Mouse (Mus musculus) midbrain, embryonic 14.5 days (tissue): ENCODE results near the gene Gsg1. TPM values are rescaled to one million over a fixed set of nuclear protein-coding genes. Genes with fewer than 3 reads are reported as not detected.

Source experiments
- ATAC-seq: fragments of 200-750 bp; cut with Nextera tagmentation; 2 replicates; pipeline ENCODE4 v1.8.0; 2017; ENCODE audit warnings: moderate number of reproducible peaks, moderate library complexity; ENCODE audit not compliant: low FRiP score, low TSS enrichment
- DNase-seq: peaks from one replicate; pipeline ENCODE4 v3.0.0-alpha.2; 2015
- H3K27ac ChIP-seq: fragments of 300-500 bp; sonication (generic); replicated peaks from 2 replicates; pipeline ENCODE4 v1.5.1; 2014; ENCODE audit warnings: mild to moderate bottlenecking, low read depth, low read length, moderate library complexity
- H3K27me3 ChIP-seq: fragments of 300-500 bp; sonication (generic); 2 replicates; pipeline ENCODE4 v1.6.1; 2014; ENCODE audit warnings: low read length, control low read depth, mixed read lengths; ENCODE audit not compliant: control insufficient read depth, insufficient read depth
- H3K36me3 ChIP-seq: fragments of 300-500 bp; sonication (generic); 2 replicates; pipeline ENCODE4 v1.6.1; 2014; ENCODE audit warnings: low read length, control low read depth; ENCODE audit not compliant: control insufficient read depth, insufficient read depth
- H3K4me1 ChIP-seq: fragments of 300-500 bp; sonication (generic); 2 replicates; pipeline ENCODE4 v1.6.1; 2014; ENCODE audit warnings: mild to moderate bottlenecking, antibody characterized with exemption, low read length, control low read depth; ENCODE audit not compliant: control insufficient read depth, insufficient read depth
- H3K4me2 ChIP-seq: fragments of 300-500 bp; sonication (generic); 2 replicates; pipeline ENCODE4 v1.6.1; 2014; ENCODE audit warnings: mild to moderate bottlenecking, low read length, moderate library complexity
- H3K4me3 ChIP-seq: fragments of 300-500 bp; sonication (generic); replicated peaks from 2 replicates; pipeline ENCODE4 v1.5.1; 2014; ENCODE audit warnings: low read depth, low read length
- H3K9ac ChIP-seq: fragments of 300-500 bp; sonication (generic); replicated peaks from 2 replicates; pipeline ENCODE4 v1.6.1; 2014; ENCODE audit warnings: mild to moderate bottlenecking, low read length, moderate library complexity
- H3K9me3 ChIP-seq: fragments of 300-500 bp; sonication (generic); 2 replicates; pipeline ENCODE4 v1.6.1; 2016; ENCODE audit warnings: low read length, control low read depth, mixed read lengths; ENCODE audit not compliant: control insufficient read depth
- WGBS: fragments of 180-500 bp; shearing (Covaris S2); extraction: QIAGEN DNeasy Blood & Tissue Kit; methylation state at CpG from one replicate; pipeline ENCODE4 v1.1.7; 2014; 5-methylcytosine and 5-hydroxymethylcytosine counted together
- polyA plus RNA-seq: library from polyadenylated mRNA; unstranded; fragments of >200 nt; fragmentation: Nextera tagmentation; extraction: Ambion mirVana; gene quantifications from 2 replicates; pipeline ENCODE4 v1.2.1, GENCODE M21; 2014

The Gsg1 gene
- polyA plus RNA-seq, 1 experiment from 2014 or later, result 0.18 TPM

- Histone ChIP-seq H3K4me1 (0 out of 2 replicates have a peak, but pooled peaks cover 3% of the 10 kb centered on the region), H3K27me3 (no peaks in the 10 kb centered on the region), H3K9ac (no peak overlapping the region), H3K4me2 (no peak overlapping the region), H3K4me3 (no peak overlapping the region), H3K27ac (no peak overlapping the region), H3K9me3 (no peaks in the 10 kb centered on the region), H3K36me3 (no peaks in the 10 kb centered on the region)
- no peak for DNase-seq
- ATAC-seq, result no peak
These were observed 14.2 kb upstream of the Gsg1 start for GRCm38 (mm10) chr6:135268392-135268791.

GRCm38 (mm10) chr6:135267221-135267620 lies 13.1 kb upstream of the Gsg1 start:
- Histone ChIP-seq H3K9me3 (no peaks in the 10 kb centered on the region), H3K4me2 (no peak overlapping the region), H3K36me3 (no peaks in the 10 kb centered on the region), H3K4me1 (0 out of 2 replicates have a peak, but pooled peaks cover 3% of the 10 kb centered on the region), H3K9ac (no peak overlapping the region), H3K27ac (no peak overlapping the region), H3K27me3 (no peaks in the 10 kb centered on the region), H3K4me3 (no peak overlapping the region)
- DNase-seq (no peak), ATAC-seq (no peak)
- 90% methylated on average over 3 of the region's 3 CpGs for WGBS

- no peak for ATAC-seq
These were observed 11.9 kb upstream of the Gsg1 start for GRCm38 (mm10) chr6:135266056-135266455.

GRCm38 (mm10) chr6:135264136-135264535 lies 10.0 kb upstream of the Gsg1 start:
- 97% methylated on average over 6 of the region's 6 CpGs for WGBS
- no peak for ATAC-seq
- no peak for DNase-seq
- H3K4me2 ChIP-seq, result no peak overlapping the region
- H3K9me3 ChIP-seq, result no peaks in the 10 kb centered on the region
- H3K27ac ChIP-seq, result no peak overlapping the region
- no peaks in the 10 kb centered on the region for H3K27me3 ChIP-seq
- no peak overlapping the region for H3K4me3 ChIP-seq
- no peak overlapping the region for H3K9ac ChIP-seq
- H3K4me1 ChIP-seq, result no peaks in the 10 kb centered on the region
- H3K36me3 ChIP-seq, result no peaks in the 10 kb centered on the region

More at GRCm38 (mm10) chr6:135266056-135266455, 11.9 kb upstream of the Gsg1 start:
- 0 out of 2 replicates have a peak, but pooled peaks cover 3% of the 10 kb centered on the region for H3K4me1 ChIP-seq
- H3K27ac ChIP-seq, result no peak overlapping the region
- no peak overlapping the region for H3K4me2 ChIP-seq
- H3K9ac ChIP-seq, result no peak overlapping the region
- no peak for DNase-seq
- 94% methylated on average over 1 of the region's 1 CpGs for WGBS
- no peaks in the 10 kb centered on the region for H3K36me3 ChIP-seq
- H3K27me3 ChIP-seq, result no peaks in the 10 kb centered on the region
- no peak overlapping the region for H3K4me3 ChIP-seq
- H3K9me3 ChIP-seq, result no peaks in the 10 kb centered on the region

GRCm38 (mm10) chr6:135262565-135262964 lies 8.4 kb upstream of the Gsg1 start:
- Histone ChIP-seq H3K27me3 (no peaks in the 10 kb centered on the region), H3K9me3 (no peaks in the 10 kb centered on the region), H3K4me2 (no peak overlapping the region), H3K4me3 (no peak overlapping the region), H3K36me3 (no peaks in the 10 kb centered on the region), H3K4me1 (no peaks in the 10 kb centered on the region), H3K27ac (no peak overlapping the region), H3K9ac (no peak overlapping the region)
- DNase-seq (no peak), ATAC-seq (no peak)
- WGBS, result 80% methylated on average over 2 of the region's 2 CpGs

- H3K4me2 ChIP-seq, result no peak overlapping the region
- 94% methylated on average over 9 of the region's 9 CpGs for WGBS
- no peaks in the 10 kb centered on the region for H3K36me3 ChIP-seq
- no peaks in the 10 kb centered on the region for H3K9me3 ChIP-seq
- no peaks in the 10 kb centered on the region for H3K4me1 ChIP-seq
- H3K27me3 ChIP-seq, result no peaks in the 10 kb centered on the region
- ATAC-seq, result no peak
- H3K9ac ChIP-seq, result no peak overlapping the region
- H3K27ac ChIP-seq, result no peak overlapping the region
- H3K4me3 ChIP-seq, result no peak overlapping the region
- no peak for DNase-seq
These were observed 7.0 kb upstream of the Gsg1 start for GRCm38 (mm10) chr6:135261124-135261523.

GRCm38 (mm10) chr6:135260435-135260834 lies 6.3 kb upstream of the Gsg1 start:
- Histone ChIP-seq H3K9me3 (peaks cover 5% of the 10 kb centered on the region; the same call in 1 of the 2 replicates), H3K27me3 (no peaks in the 10 kb centered on the region), H3K4me3 (no peak overlapping the region), H3K9ac (no peak overlapping the region), H3K4me1 (no peaks in the 10 kb centered on the region), H3K36me3 (no peaks in the 10 kb centered on the region), H3K4me2 (no peak overlapping the region), H3K27ac (no peak overlapping the region)
- WGBS, result 96% methylated on average over 6 of the region's 6 CpGs
- ATAC-seq, result no peak
- no peak for DNase-seq

- DNase-seq (peak; percentile 87), ATAC-seq (peak; percentile 89)
- Histone ChIP-seq H3K36me3 (no peaks in the 10 kb centered on the region), H3K4me3 (peak overlapping the region; percentile 15), H3K9ac (no peak overlapping the region), H3K9me3 (peaks cover 5% of the 10 kb centered on the region; the same call in 1 of the 2 replicates), H3K27ac (peak overlapping the region; percentile 57), H3K27me3 (no peaks in the 10 kb centered on the region), H3K4me1 (peaks cover 12% of the 10 kb centered on the region), H3K4me2 (peak overlapping the region; percentile 51)
- WGBS, result 6% methylated on average over 16 of the region's 16 CpGs
These were observed 1.4 kb downstream of the Gsg1 start for GRCm38 (mm10) chr6:135252728-135253077.

GRCm38 (mm10) chr6:135251849-135252727 lies 2.1 kb downstream of the Gsg1 start:
- no peaks in the 10 kb centered on the region for H3K36me3 ChIP-seq
- peak overlapping the region; percentile 51 for H3K4me2 ChIP-seq
- no peaks in the 10 kb centered on the region for H3K27me3 ChIP-seq
- H3K4me1 ChIP-seq, result peaks cover 12% of the 10 kb centered on the region
- peak; percentile 62 for ATAC-seq
- H3K4me3 ChIP-seq, result peak overlapping the region; percentile 15
- peaks cover 5% of the 10 kb centered on the region; the same call in 1 of the 2 replicates for H3K9me3 ChIP-seq
- peak; percentile 64 for DNase-seq
- peak overlapping the region; percentile 57 for H3K27ac ChIP-seq
- WGBS, result 38% methylated on average over 24 of the region's 24 CpGs
- no peak overlapping the region for H3K9ac ChIP-seq
